Mouse (Mus musculus): ENCODE results near the gene Alk.

DNA sequence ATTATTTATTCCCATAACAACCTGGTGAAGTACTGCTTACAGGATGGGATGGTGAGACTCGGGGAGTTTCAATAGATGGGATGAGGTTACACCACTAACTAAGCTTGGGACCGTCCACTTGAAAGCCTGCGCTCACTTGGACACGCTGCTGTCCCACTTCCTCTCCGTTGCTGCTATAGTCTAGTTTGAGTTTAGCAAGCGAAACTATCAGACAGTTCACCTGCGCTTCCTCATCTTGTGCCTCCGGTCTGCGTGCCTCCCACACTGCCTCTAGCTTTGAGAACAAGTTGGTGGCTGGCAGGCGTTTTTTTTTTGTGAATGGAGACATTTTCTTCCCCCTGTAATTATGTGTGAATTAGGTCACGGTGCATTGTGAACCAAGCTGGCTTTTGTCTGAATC lies 639.8 kb downstream of the Alk start:
- TF ChIP-seq CTCF (IDR thresholded peaks at IDR 0.05; ENCODE audit: low read depth) (no peak), EP300 (optimal IDR thresholded peaks at IDR 0.05) (no peak)
